21 mouse cellular contexts compared by ENCODE assay signal in genomic region chrX:52932161-52932560, GRCm38 (mm10).
"Had no signal": no experiment of that assay in that cellular context is flagged by ENCODE, and none has a peak within 500 bp of the region (broad histone marks: within the 10 kb centered on the region; RNA-seq: fewer than 3 reads in every experiment).

No protein-coding gene starts in this region.

- H3K9ac ChIP-seq: liver, embryonic 15.5 days; lung, embryonic 15.5 days; midbrain, embryonic 12.5 days; neural tube, embryonic 13.5 days; neural tube, embryonic 15.5 days had no signal

- H3K4me2 ChIP-seq: liver, embryonic 15.5 days; lung, embryonic 15.5 days; midbrain, embryonic 12.5 days; neural tube, embryonic 13.5 days; neural tube, embryonic 15.5 days had no signal

- DNase-seq: lung, adult 2 months; lung, postnatal 14 days; lung, postnatal 4 days; midbrain, embryonic 14.5 days; retina, postnatal 1 day; right cerebral cortex, adult 18-20 months; right cerebral cortex, postnatal 25 days; right cerebral cortex, postnatal 4 days; spleen, adult 18-20 months; thymus, adult 18-20 months; thymus, postnatal 14 days; thymus, postnatal 36 days had no signal

- H3K9me3 ChIP-seq: liver, embryonic 15.5 days; lung, embryonic 15.5 days; midbrain, embryonic 10.5 days; midbrain, embryonic 12.5 days; neural tube, embryonic 13.5 days; neural tube, embryonic 15.5 days had no signal

- H3K36me3 ChIP-seq: liver, embryonic 15.5 days; lung, embryonic 15.5 days; midbrain, embryonic 12.5 days; neural tube, embryonic 13.5 days; neural tube, embryonic 15.5 days had no signal

- H3K4me3 ChIP-seq: liver, embryonic 15.5 days; lung, embryonic 15.5 days; midbrain, embryonic 10.5 days; midbrain, embryonic 12.5 days; myocyte; neural tube, embryonic 13.5 days; neural tube, embryonic 15.5 days had no signal

- H3K4me1 ChIP-seq: liver, embryonic 15.5 days; lung, embryonic 15.5 days; midbrain, embryonic 10.5 days; midbrain, embryonic 12.5 days; neural tube, embryonic 13.5 days; neural tube, embryonic 15.5 days had no signal

- H3K27me3 ChIP-seq: liver, embryonic 15.5 days; lung, embryonic 15.5 days; midbrain, embryonic 12.5 days; neural tube, embryonic 13.5 days; neural tube, embryonic 15.5 days had no signal

- H3K27ac ChIP-seq: liver, embryonic 15.5 days; lung, embryonic 15.5 days; midbrain, embryonic 10.5 days; midbrain, embryonic 12.5 days; neural tube, embryonic 13.5 days; neural tube, embryonic 15.5 days had no signal

- ATAC-seq: lung, postnatal 0 days; midbrain, embryonic 16.5 days had no signal
